Mouse (Mus musculus) urinary bladder, postnatal 25 days (tissue): ENCODE data around the gene Gm47289.
A peak's percentile ranks its signal among the peaks of the same experiment; 100 is the strongest.

Experiments used
- DNase-seq: peaks from one replicate; pipeline ENCODE4 v3.0.0; 2022; ENCODE audit warnings: low spot score

Gm47289 gene

DNA sequence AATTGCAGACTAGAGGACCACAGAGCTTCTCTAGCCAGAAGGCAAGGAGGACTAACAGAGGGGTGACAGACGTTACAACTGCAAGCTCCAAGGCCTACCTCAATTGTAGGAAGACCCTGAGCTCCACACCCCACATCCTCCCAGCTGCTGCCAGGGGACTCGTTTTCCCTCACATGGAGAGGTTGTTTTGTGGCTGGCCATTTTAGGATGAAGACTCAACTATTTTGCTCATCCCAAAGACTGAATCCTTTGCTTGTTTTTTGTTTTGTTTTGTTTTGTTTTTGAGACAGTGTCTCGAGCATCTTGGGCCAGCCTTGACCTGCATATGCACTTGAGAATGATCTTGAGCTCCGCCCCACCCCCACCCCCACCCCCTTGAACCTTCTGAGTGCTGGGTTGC lies at the start of gene Gm47289:
Gm47289 (plus strand) TSS at position 301 of the 400 bp plus-strand sequence.
- no peak for DNase-seq

DNA sequence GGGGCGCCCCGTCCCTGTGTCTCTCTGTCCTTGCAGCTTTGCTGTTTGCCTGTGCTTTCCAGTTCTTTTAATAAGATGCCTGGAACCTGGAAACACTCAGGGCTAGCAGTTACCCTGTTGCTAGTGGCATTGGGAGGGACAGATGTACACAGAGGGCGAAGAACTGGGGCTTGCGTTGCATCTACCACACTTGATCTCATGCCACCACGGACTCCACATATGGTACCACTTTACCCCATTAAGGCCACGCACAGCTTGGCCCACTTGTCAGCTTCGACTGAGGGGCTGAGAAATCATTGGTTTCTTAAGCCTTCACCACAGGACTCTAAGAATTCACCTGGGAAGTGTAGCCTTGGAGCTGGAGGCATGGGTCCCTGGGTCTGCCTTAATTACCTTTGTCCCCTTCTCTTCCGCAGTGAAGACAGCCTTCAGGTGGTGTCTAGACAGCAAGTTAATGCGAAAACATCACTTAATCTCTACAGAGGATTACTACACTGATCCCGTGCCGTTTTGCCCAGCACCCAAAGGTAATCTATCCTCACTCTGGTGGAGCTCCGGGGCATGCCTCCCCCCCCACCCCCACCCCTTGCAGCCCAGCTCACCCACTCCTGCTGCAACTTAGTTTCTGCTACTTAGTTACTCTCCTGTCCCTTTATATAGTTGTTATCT lies 49.1 kb upstream of the Gm47289 start:
- DNase-seq = no peak

DNA sequence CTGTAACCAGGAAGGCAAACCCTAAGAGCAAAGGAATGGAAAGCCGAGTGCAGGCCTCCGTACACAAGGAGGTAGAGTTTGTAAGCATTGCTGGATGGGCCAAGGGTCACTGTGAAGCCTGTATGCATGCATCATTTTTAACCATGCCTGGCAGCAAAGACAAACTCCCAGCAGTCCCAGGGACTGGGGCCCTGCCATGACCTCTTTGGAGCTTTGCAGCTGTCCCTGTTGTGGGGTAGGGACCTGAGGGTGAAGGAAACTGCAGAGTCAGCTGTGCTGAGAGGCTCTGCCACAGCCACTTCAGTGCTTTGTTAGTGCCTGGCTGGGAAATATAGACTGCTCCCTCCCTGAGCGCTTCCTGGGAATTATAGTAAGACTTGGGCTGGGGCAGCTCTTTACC lies 48.3 kb upstream of the Gm47289 start:
- no peak for DNase-seq

DNA sequence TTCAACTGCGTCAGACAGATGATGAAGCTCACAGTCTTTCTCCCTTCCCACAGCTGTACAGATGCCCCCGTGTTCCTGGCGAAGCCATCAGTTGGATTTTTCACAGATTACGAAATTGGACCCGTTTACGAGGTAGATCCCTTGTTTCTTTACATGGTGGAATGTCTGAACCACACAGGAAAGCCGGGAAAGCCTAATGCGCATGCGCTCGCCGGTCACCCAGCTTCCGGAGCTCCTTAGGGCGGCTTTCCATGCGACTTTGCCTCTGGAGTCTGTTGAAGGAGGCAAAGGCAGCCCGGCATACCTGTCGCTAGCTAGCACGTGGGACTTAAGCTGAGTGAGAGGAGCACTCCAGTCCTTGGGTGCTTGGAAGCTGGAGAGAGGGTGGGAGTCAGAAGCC lies 44.0 kb upstream of the Gm47289 start:
- DNase-seq = no peak

DNA sequence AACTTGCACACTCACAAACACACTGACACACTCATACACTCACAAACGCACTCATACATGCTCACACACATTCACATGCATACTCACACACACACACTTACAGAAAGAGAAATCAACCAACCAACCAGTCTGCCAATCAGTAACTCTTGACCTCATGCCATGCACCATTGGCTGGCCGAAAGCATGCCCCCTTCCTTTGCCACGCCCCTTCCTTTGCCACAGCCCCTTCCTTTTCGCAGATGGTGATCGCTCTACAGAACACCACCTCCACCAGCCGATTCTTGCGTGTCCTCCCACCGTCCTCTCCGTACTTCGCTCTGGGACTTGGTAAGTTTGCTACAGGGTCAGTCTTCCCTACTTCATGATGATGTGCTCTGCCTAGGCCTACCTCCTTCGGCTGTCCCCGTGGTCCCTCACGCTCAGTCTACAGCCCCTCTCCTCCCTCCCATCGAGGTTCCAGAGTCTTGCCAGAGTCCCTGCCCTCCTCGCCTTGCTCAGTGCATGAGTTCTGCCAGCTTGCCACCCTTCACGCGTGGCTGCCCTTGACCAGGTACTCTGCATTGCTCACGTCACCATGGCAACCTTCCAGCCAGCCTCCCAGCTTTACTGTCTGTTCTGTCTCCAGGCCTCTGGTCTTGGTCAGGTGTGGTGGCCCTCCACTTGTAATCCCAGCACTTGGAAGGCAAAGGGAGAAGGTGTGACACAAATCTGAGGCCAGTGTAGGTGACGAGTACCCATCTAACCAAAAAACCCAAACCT lies 39.4 kb upstream of the Gm47289 start:
- no peak for DNase-seq

DNA sequence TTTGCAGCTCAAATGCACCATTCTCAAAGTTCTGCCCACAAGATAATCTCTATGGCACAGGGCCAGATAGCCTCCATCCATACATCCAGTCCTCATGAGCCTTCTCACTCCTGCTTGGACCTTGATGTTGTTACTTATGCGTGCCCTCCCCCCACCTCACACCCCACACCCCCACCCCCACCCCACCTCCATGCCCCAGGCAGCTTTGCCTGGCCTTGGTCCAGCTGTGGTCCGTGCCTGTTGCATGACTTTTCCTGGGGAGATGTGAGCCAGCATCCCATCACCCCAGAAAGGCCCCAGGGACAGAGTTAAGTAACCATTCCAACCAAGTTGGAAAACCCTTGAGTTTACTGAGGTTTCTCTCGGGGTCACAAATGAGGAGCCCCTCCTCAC lies 38.8 kb upstream of the Gm47289 start:
- no peak for DNase-seq

DNA sequence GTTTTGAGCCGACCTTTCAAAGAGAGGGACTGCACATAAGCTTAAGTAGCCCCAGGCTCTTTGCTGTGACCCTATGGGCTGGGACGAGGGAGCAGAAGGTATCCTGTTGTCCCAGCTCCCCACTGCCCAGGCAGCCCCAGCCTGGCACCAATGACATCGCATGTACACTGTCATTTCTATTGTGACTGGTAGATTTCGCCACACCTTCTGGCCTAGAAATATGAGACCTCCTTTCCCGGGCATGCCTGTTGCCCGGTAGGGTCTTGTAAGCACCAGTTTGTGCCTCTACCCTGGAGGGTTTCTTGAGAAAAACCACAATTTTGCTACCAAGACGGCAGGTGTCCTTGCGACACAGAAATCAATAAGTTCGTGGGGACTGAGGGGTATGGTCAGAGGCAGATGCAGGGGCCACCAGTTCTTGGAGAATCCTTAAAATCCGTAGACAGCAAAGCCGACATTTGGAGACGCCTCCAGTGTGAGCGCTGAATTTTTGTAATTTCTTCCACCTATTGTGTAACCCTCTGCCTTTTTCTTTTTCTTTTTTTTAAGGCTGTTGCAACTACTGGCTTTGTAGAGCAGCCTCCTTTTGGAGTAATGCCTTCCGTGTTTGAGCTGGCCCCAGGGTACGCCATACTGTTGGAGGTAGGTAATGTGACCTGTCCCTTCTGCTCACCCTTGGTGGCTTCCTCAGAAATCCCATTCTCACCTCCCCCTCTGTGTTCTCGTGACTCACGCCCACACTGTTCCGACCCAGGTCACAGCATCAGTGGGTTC lies 36.2 kb upstream of the Gm47289 start:
- no peak for DNase-seq

DNA sequence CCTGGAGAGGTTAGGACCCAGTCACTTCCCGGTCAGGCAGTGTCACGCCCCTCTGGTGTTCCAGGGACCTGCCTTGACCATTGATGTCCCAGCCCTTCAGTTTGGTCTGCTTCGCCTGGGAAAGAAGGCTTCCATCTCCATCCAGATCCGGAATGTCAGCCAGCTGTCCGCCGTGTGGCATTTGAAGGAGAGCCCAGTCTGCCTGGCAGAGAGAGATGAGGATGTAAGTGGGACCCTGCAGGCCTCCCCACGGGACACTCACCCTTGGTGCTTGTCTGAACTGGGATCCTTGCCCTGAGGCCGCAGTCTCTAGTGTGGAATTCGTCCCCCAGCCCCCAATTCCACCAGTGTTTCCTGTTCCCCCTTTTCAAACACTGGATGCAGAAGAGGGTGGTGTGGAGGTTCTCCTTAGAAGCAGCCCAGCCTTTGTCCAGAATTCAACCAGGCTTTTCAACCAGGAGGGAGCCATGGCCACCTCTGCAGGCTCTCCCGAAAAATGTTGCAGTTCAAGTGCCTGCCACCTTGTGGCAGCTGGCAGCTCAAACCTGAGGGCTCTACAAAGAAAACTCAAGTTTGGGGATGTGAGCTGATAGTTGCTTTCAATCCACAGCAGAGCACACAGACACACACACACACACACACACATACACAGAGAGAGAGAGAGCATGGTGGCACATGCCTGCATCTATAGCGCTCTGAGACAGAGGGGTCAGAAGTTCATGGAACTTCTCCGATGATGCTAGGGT lies 30.4 kb upstream of the Gm47289 start:
- no peak for DNase-seq

DNA sequence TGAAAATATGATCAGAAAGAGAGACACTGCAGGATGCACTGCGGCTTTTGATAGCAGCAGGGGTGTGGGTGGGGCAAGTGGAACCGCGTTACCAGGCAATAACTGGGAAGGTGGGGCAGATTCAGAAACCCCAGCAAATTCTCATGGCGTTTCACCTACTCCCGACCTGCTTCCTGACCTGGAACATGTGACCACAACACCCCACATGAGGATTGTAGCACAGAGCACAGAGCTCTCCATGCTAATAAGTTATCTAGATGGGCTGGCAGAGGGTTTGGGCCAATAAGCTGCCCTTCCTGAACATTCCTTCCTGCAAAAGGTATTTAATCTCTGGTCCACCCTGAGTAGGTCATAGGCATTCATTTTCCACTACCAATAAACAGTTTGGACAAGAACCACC lies 28.3 kb upstream of the Gm47289 start:
- DNase-seq = no peak

DNA sequence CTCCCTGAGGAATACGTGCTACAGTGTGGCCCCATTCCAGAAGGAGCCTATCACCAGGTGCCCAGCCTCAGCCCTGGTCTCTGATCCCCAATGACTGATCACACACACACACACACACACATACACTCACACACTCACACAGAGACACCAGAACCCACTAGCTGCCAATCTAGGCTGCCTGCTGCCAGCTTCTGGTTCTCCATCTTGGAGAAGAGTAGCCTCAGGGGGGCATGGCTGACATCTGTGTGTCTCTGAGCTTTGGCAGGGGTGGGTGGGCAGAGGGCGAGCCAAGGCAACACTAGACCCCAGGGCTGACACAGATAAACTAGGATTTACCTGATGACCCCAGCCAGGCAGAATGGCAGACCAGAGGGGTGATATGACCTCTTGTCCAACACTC lies 20.1 kb upstream of the Gm47289 start:
- no peak for DNase-seq

DNA sequence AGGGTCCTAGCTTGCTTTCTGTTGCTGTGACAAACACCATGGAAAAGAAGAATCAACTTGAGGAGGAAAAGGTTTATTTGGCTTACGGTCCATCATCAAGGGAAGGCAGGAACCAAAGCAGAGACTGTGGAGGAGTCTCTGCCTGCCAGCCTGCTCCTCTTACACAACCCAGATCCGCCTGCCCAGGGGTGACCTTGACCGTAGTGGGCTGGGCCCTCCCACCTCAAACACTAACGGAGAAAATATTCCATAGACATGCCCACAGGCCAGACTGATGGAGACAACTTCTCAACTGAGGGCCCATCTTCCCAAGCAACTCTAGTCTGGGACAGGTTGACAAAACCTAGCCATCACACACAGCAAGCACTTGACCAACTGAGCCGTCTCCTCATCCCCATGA lies 16.9 kb upstream of the Gm47289 start:
- DNase-seq = no peak

DNA sequence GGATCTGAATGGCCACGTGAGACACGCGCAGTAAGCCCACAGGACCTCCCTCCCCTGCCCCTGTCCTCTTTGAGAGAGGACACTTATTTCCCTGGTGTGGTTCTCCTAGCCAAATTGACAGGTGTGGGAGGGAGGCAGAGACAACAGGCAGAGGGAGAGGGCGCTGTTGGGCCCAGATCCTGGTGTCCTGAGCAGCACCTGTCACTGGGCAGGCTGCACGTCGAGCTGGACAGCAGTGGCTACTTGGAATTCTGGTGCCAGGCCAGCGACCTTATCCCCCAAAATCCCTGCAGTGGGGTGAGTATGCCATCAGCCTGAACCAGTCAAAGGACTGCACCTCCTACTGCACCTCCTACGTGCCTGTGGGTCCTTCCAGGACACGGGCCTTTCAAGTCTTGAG lies 15.6 kb upstream of the Gm47289 start:
- no peak for DNase-seq

DNA sequence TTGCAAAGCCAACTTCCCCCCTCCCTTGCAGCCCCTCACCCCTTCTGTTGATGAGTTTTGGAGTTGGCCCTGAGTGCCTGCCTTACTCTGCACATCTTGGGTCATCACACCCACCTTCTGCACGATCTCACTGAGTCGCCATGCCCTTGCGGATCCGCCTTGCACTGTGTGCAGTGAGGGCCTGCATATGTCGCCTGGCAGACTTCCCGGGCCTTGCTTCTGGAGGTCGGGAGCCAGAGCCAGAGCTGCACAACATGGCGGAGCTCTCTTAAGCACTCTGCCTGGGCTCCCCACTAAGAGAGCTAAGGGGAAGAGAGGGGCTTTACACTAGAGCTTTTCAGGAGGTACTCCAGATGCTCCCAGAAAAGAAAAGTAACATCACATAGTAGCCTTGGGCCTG lies 14.3 kb upstream of the Gm47289 start:
- DNase-seq = no peak

DNA sequence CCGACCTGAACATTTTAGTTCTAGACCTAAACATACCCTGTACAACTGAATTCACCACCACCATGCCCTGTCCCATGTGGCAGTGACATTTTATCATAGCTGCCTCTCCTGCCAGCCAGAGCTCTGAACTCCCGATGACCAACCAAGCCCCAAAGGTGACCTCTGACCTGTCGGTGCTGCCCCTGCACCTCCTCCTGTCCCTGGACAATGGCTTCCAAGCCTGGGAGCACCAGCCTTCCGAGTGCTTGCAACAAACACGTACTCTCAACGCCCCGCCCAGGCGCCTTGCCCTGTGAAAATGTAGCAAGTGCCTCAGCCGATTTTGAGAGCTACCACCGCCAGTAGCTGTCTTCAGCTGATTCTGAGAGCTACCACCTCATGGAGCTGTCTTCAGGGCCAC lies 13.8 kb upstream of the Gm47289 start:
- no peak for DNase-seq

DNA sequence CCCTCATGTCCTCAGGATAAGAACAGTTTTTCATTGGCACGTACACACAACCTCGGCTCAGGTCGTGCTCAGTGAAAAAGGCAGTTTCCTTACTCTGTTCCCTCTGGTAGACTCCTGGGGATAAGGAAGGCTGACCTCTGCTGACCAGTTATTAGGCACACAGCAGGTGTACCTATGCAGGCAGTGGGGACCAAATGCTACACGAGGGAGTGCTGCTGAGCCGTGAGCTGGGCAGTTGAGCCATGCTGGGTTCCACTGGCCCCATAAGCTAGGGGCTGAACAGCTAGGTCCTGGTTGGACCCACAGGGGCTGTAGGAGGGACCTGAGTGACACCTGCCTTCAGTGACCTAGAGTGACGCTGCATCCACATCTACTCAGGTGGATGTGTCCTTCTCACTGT lies 13.3 kb upstream of the Gm47289 start:
- no peak for DNase-seq

DNA sequence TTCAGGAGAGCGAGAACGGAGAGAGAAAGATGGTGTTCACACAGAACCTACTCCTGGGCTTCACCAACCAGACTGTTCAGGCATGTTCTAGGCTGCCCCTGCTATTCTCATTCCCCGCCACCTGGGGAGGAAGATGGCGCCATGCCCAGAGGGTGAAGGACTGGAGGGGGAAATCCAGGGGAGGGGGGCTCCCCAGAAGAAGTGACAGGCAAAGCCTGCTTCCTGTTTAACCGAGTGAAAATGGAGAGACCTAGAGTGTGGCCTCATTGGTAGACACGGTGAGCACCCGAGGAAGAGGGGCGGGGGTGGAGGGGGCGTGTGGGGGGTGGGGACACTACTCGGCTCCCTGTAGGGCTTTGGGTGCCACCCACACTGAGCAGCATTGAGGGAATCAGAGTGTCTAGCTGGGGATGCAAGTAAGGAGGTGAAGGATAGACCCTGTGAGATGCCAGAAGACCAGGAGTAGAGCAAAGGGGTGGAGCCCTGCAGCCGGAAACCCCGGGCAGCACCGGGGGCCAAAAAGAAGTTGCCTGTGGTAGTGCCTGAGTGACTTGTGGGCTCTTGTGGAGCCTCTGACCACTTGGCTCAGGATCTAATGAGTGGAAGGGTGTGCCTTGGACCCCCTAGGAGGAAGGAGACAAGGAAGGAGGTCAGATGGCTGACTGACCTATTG lies 12.7 kb upstream of the Gm47289 start:
- DNase-seq = no peak

DNA sequence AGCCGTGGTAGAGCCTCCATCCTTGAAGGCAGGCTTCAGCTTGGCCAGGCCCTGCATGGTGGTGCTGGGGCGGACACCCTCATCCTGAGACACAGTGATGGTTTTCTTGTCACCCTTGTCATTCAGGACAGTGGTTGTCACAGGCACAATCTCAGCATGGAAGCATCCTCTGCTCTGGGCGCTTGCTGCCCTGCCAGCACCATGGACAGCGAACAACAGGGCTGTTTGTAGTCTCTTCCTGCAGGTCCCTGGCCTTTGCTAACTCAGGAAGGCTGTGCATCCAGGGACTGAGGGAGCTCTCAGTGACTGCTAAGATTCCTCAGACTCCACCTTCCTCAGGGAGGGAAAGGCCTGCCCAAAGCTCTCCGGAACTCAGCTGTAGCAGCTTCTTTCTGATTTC lies 9.4 kb upstream of the Gm47289 start:
- DNase-seq = peak; percentile 32

DNA sequence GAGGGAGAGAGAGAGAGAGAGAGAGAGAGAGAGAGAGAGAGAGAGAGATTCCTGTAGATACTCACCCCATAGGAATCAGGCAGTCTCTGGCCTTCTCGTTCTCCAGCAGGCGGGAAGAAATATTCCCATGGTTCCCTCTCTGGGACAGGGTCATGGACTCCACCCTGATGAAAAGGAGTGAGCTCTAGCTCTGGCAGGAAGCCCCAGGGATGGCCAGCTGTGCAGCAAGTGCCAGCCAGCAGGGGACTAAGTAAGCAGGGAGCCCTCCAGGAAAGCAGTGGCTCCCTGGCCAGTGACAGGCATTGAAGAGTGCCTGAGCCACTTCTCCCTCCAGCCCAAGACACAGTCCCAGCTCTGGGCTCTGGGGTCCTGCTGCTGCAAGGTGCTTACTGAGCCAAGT lies 7.2 kb upstream of the Gm47289 start:
- DNase-seq = no peak

DNA sequence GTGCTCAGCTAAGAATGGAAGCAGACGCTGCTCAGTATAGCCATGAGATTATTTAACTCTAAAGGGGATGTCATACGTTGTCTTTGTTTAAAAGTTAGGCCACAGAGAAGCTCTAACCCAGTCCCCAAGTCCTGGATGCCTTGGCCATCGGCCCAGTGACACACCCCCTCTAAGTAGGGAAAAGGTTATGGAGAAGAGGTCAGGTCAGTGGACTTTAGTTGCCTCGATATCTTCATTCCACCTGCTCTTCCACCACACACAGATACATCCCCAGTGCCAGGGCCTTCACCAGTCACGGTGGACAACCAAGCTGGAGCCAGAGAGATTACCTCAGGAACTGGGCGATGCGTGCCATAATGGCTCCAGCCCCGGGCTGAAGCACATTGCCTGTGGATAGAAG lies 3.5 kb upstream of the Gm47289 start:
- no peak for DNase-seq

DNA sequence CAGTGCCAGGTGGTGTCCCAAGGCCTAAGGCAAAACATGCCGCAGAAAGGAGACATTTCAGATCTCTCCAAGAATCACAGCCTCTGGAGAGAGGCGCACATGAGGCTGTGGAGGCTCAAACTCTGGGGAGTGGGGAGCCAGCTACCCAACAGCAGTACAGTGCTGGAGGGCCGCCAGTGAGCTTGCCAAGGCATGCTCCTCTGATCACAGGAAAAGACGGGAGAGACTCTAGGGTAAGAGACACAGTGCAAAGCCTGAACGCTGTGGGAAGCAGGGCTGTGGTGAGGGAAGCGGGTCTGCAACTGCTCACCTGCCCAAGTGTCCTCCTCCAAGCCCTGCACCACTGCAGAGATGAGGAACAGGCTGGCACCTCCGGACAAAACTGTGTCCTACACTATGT lies 3.1 kb upstream of the Gm47289 start:
- peak; percentile 44 for DNase-seq

DNA sequence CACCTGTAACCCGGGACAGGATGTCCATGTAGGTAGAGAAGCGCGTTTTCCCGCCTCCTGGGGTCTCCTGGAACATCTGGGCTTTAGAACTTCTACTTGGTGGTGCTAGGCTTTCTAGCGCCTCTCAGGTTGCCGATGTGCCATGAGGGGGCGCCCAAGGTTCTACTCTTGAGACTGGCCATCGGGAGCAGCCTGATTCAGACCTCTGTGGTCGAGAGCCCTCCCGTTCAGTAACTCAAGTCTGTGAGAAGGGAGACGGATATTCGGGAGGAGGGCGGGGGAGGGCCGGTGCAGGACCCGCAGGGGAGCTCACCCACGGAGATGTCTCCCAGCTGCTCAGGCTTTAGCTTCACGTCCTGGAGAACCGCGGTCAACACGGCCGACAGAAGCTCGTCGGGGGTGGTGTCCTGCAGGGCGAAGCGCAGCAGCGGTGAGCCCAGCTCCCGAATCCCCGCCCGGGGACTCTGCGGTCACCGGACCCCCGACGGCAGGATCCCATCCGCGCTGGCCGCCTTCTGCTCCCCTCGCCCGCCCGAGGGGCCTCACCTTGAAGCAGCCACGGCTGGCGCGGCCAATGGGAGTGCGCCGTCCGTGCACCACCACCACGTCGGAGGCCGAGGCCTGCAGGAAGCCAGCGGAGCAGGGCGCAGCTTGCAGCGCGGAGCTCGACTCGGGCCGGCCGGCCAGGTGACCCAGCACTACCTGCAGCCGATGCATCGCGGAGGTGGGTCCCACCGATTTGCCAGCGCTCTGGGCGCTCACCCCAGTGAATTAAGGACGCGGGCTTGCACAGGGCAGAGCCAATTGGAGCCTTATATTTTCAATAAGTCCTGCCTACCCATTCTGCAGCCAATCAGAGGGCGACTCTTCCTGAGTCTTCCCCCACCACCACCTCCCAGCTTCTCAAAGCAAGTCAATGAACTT lies 2.4 kb upstream of the Gm47289 start, which contains the start of gene Acaa1b:
Acaa1b (minus strand) TSS at position 816 of the 924 bp plus-strand sequence.
- peak; percentile 83 for DNase-seq
